Mouse (Mus musculus): Measurements from ENCODE around the gene Noto.
A peak's percentile ranks its signal among the peaks of the same experiment; 100 is the strongest.

Gene Noto

GRCm38 (mm10) chr6:85423836-85424379, at the start of gene Noto:
Gene Noto (plus strand): TSS chr6:85423886.
- DNase-seq, result no peak

GRCm38 (mm10) chr6:85373951-85374733, 49.5 kb upstream of the Noto start, which contains the start of gene Rab11fip5:
Gene Rab11fip5 (minus strand): TSS chr6:85374634.
- DNase-seq, result no peak

- DNase-seq, result peak; percentile 98
Measured at GRCm38 (mm10) chr6:85374734-85375114, 49.0 kb upstream of the Noto start.

- DNase-seq, result peak; percentile 5
Measured at GRCm38 (mm10) chr6:85377066-85377734, 46.5 kb upstream of the Noto start.

GRCm38 (mm10) chr6:85377876-85378275, 45.8 kb upstream of the Noto start:
- DNase-seq, result no peak

- no peak for DNase-seq
Measured at GRCm38 (mm10) chr6:85378629-85379028, 45.1 kb upstream of the Noto start.

GRCm38 (mm10) chr6:85380201-85380900, 43.3 kb upstream of the Noto start:
- DNase-seq, result peak; percentile 78

- DNase-seq, result no peak
Measured at GRCm38 (mm10) chr6:85380901-85381647, 42.6 kb upstream of the Noto start.

- DNase-seq, result no peak
Measured at GRCm38 (mm10) chr6:85381648-85382020, 42.1 kb upstream of the Noto start.

GRCm38 (mm10) chr6:85382791-85383190, 40.9 kb upstream of the Noto start:
- no peak for DNase-seq

- no peak for DNase-seq
Measured at GRCm38 (mm10) chr6:85388608-85389007, 35.1 kb upstream of the Noto start.

- DNase-seq, result peak; percentile 70
Measured at GRCm38 (mm10) chr6:85391803-85392202, 31.9 kb upstream of the Noto start.

GRCm38 (mm10) chr6:85395360-85395759, 28.3 kb upstream of the Noto start:
- DNase-seq, result no peak

GRCm38 (mm10) chr6:85397165-85397564, 26.5 kb upstream of the Noto start:
- DNase-seq, result no peak

- DNase-seq, result no peak
Measured at GRCm38 (mm10) chr6:85399715-85400114, 24.0 kb upstream of the Noto start.

GRCm38 (mm10) chr6:85402613-85403012, 21.1 kb upstream of the Noto start:
- DNase-seq, result no peak

GRCm38 (mm10) chr6:85403039-85403438, 20.6 kb upstream of the Noto start:
- no peak for DNase-seq

GRCm38 (mm10) chr6:85409003-85409402, 14.7 kb upstream of the Noto start:
- DNase-seq, result no peak

GRCm38 (mm10) chr6:85410771-85411273, 12.9 kb upstream of the Noto start:
- DNase-seq, result peak; percentile 28

GRCm38 (mm10) chr6:85415829-85416228, 7.9 kb upstream of the Noto start:
- no peak for DNase-seq

- DNase-seq, result no peak
Measured at GRCm38 (mm10) chr6:85419150-85419549, 4.5 kb upstream of the Noto start.

GRCm38 (mm10) chr6:85431274-85431841, 7.7 kb downstream of the Noto start:
- no peak for DNase-seq
